Mouse (Mus musculus) spleen, adult 2 months (tissue): ENCODE data around the gene Stx3. TPM values are rescaled to one million over a fixed set of nuclear protein-coding genes. Genes with fewer than 3 reads are reported as not detected.

Experiments used
- DNase-seq, 2 experiments: peaks; one replicate each; pipeline versions ENCODE4 v3.0.0 to v3.0.0-alpha.2; 2012 to 2021; ENCODE audit warnings: low spot score in 2 of 2, low read depth in 1 of 2
- H3K27ac ChIP-seq: fragments of 200-500 bp; 2 replicates; pipeline ENCODE4 v1.5.1; 2012; ENCODE audit warnings: low read length, inconsistent platforms; ENCODE audit not compliant: insufficient read depth
- H3K27me3 ChIP-seq: fragments of 200-500 bp; 2 replicates; pipeline ENCODE4 v1.6.1; 2012; ENCODE audit warnings: mild to moderate bottlenecking, moderate library complexity, low read length, inconsistent platforms; ENCODE audit not compliant: control insufficient read depth, insufficient read depth
- H3K36me3 ChIP-seq: fragments of 200-500 bp; 2 replicates; pipeline ENCODE4 v1.6.1; 2012; ENCODE audit warnings: mild to moderate bottlenecking, low read length, inconsistent platforms; ENCODE audit not compliant: control insufficient read depth, insufficient read depth
- H3K4me1 ChIP-seq: fragments of 200-500 bp; 2 replicates; pipeline ENCODE4 v1.6.1; 2011; ENCODE audit warnings: inconsistent platforms; ENCODE audit not compliant: control insufficient read depth, insufficient read depth, insufficient read length
- H3K4me3 ChIP-seq: fragments of 200-500 bp; 2 replicates; pipeline ENCODE4 v1.5.1; 2011; ENCODE audit warnings: mild to moderate bottlenecking, inconsistent platforms; ENCODE audit not compliant: insufficient read depth, insufficient read length; ENCODE audit errors: extremely low read depth
- CTCF ChIP-seq: fragments of 200-500 bp; IDR thresholded peaks from 2 replicates; pipeline ENCODE4 v1.5.1; 2011; ENCODE audit warnings: mild to moderate bottlenecking, inconsistent platforms; ENCODE audit not compliant: insufficient read depth, insufficient read length, insufficient replicate concordance; ENCODE audit errors: extremely low read depth
- POLR2A ChIP-seq: fragments of 200-500 bp; IDR thresholded peaks from 2 replicates; pipeline ENCODE4 v1.6.1; 2011; ENCODE audit warnings: low read depth, low read length, inconsistent platforms
- whole genome bisulfite sequencing: fragments of 180-500 bp; shearing (Covaris S2); methylation state at CpG from one replicate; pipeline ENCODE4 v1.1.7; 2018; 5-methylcytosine and 5-hydroxymethylcytosine counted together
- polyA plus RNA-seq: library from polyadenylated mRNA; depleted of rRNA; stranded (reverse); fragments of >200 nt; gene quantifications from 2 replicates; pipeline ENCODE4 v1.2.3, GENCODE M21; 2012; rRNA removed

Gene Stx3
- 1.9 and 2.0 TPM in 2 replicates for polyA plus RNA-seq

- H3K27ac ChIP-seq = peak within 1 kb of the TSS; percentile 25; the same call in 1 of the 2 replicates
- no peak for DNase-seq
- TF ChIP-seq POLR2A (no peak), CTCF (no peak)
- peaks cover 5% of the 10 kb centered on the region for H3K4me1 ChIP-seq
- WGBS = 1% methylated on average over 20 of the region's 20 CpGs
- H3K4me3 ChIP-seq = peak within 1 kb of the TSS; percentile 59
- H3K27me3 ChIP-seq = peaks cover 13% of the 10 kb centered on the region
- no peaks in the 10 kb centered on the region for H3K36me3 ChIP-seq
Observed at GRCm38 (mm10) chr19:11819143-11819700, at the start of gene Stx3. Gene Stx3, minus strand, starts transcription at chr19:11819403.

GRCm38 (mm10) chr19:11867837-11868236 is 48.6 kb upstream of the Stx3 start:
- H3K4me3 ChIP-seq = no peak overlapping the region; the same call in 1 of the 2 replicates
- no peaks in the 10 kb centered on the region for H3K36me3 ChIP-seq
- WGBS = 77% methylated on average over 2 of the region's 2 CpGs
- no peak overlapping the region for H3K27ac ChIP-seq
- no peaks in the 10 kb centered on the region for H3K4me1 ChIP-seq
- no peak for DNase-seq
- TF ChIP-seq CTCF = no peak
- TF ChIP-seq POLR2A = no peak
- no peaks in the 10 kb centered on the region for H3K27me3 ChIP-seq

GRCm38 (mm10) chr19:11860966-11861365 is 41.8 kb upstream of the Stx3 start, which contains the start of gene Olfr1418:
Gene Olfr1418, minus strand, starts transcription at chr19:11861066.
- TF ChIP-seq CTCF (no peak), POLR2A (no peak)
- no peak within 1 kb of the TSS for H3K4me3 ChIP-seq
- H3K4me1 ChIP-seq = no peaks in the 10 kb centered on the region; the same call in 1 of the 2 replicates
- no peak for DNase-seq
- no peak within 1 kb of the TSS for H3K27ac ChIP-seq
- no peaks in the 10 kb centered on the region for H3K27me3 ChIP-seq
- 97% methylated on average over 1 of the region's 1 CpGs for WGBS
- H3K36me3 ChIP-seq = no peaks in the 10 kb centered on the region

GRCm38 (mm10) chr19:11856506-11856905 is 37.3 kb upstream of the Stx3 start:
- DNase-seq = no peak
- no peak overlapping the region for H3K27ac ChIP-seq
- TF ChIP-seq CTCF (no peak), POLR2A (no peak)
- H3K4me3 ChIP-seq = no peak overlapping the region
- H3K27me3 ChIP-seq = no peaks in the 10 kb centered on the region
- H3K4me1 ChIP-seq = no peaks in the 10 kb centered on the region; the same call in 1 of the 2 replicates
- no peaks in the 10 kb centered on the region for H3K36me3 ChIP-seq
- WGBS = 78% methylated on average over 6 of the region's 6 CpGs

GRCm38 (mm10) chr19:11854821-11855220 is 35.6 kb upstream of the Stx3 start:
- Histone ChIP-seq H3K4me3 (no peak overlapping the region), H3K36me3 (no peaks in the 10 kb centered on the region), H3K27ac (no peak overlapping the region), H3K27me3 (no peaks in the 10 kb centered on the region), H3K4me1 (no peaks in the 10 kb centered on the region; the same call in 1 of the 2 replicates)
- no peak for DNase-seq
- no peak for TF ChIP-seq POLR2A
- no peak for TF ChIP-seq CTCF
- 90% methylated on average over 2 of the region's 2 CpGs for WGBS

GRCm38 (mm10) chr19:11852652-11853051 is 33.4 kb upstream of the Stx3 start:
- 30% methylated on average over 4 of the region's 4 CpGs for WGBS
- Histone ChIP-seq H3K4me3 (no peak overlapping the region), H3K4me1 (no peaks in the 10 kb centered on the region; the same call in 1 of the 2 replicates), H3K27ac (no peak overlapping the region), H3K36me3 (no peaks in the 10 kb centered on the region), H3K27me3 (no peaks in the 10 kb centered on the region)
- no peak for TF ChIP-seq CTCF
- TF ChIP-seq POLR2A = no peak
- no peak for DNase-seq

- Histone ChIP-seq H3K4me3 (no peak overlapping the region), H3K36me3 (no peaks in the 10 kb centered on the region), H3K27ac (no peak overlapping the region), H3K4me1 (no peaks in the 10 kb centered on the region), H3K27me3 (no peaks in the 10 kb centered on the region)
- no peak for DNase-seq
- 65% methylated on average over 4 of the region's 4 CpGs for WGBS
- TF ChIP-seq CTCF (no peak), POLR2A (no peak)
Observed at GRCm38 (mm10) chr19:11846333-11846732, 27.1 kb upstream of the Stx3 start.
